Mouse (Mus musculus) C2C12 (cell line): ENCODE measurements around the gene Dcakd. TPM values are rescaled to one million over a fixed set of nuclear protein-coding genes. Genes with fewer than 3 reads are reported as not detected.

ENCODE experiments used
- H3K27me3 ChIP-seq: one replicate; pipeline ENCODE4 v1.6.1; 2011; ENCODE audit not compliant: control insufficient read depth, insufficient read depth, insufficient read length
- H3K36me3 ChIP-seq: one replicate; pipeline ENCODE4 v1.6.1; 2011; ENCODE audit not compliant: control insufficient read depth, insufficient read depth
- H3K4me3 ChIP-seq: one replicate; pipeline ENCODE4 v1.5.1; 2011; ENCODE audit warnings: mild to moderate bottlenecking, control low read depth; ENCODE audit not compliant: poor library complexity, insufficient read depth, severe bottlenecking
- H3K79me2 ChIP-seq: one replicate; pipeline ENCODE4 v1.6.1; 2011; ENCODE audit not compliant: control insufficient read depth, insufficient read depth
- H3K79me3 ChIP-seq: one replicate; pipeline ENCODE4 v1.6.1; 2011; ENCODE audit warnings: low read depth, control low read depth
- H3ac ChIP-seq: one replicate; pipeline ENCODE3; 2011; ENCODE audit warnings: low read depth; ENCODE audit not compliant: control insufficient read depth, insufficient read length
- CEBPB ChIP-seq: IDR thresholded peaks from one replicate; pipeline ENCODE4 v1.6.1; 2011; ENCODE audit warnings: low read depth, mild to moderate bottlenecking, control low read depth, moderate library complexity
- CTCF ChIP-seq: IDR thresholded peaks from one replicate; pipeline ENCODE4 v1.5.1; 2011; ENCODE audit not compliant: control insufficient read depth, insufficient read depth, insufficient read length
- FOSL1 ChIP-seq: IDR thresholded peaks from one replicate; pipeline ENCODE4 v1.8.0; 2011; ENCODE audit warnings: mild to moderate bottlenecking, low read length; ENCODE audit not compliant: poor library complexity, insufficient read depth, severe bottlenecking
- MAX ChIP-seq: IDR thresholded peaks from one replicate; pipeline ENCODE4 v1.6.1; 2011; ENCODE audit warnings: mild to moderate bottlenecking, control low read depth
- MYOD1 ChIP-seq: IDR thresholded peaks from one replicate; pipeline ENCODE4 v1.6.1; 2011; ENCODE audit warnings: low read depth; ENCODE audit not compliant: control insufficient read depth, insufficient read length
- MYOG ChIP-seq: IDR thresholded peaks from one replicate; pipeline ENCODE4 v1.6.1; 2011; ENCODE audit not compliant: control insufficient read depth, insufficient read length; ENCODE audit errors: extremely low read depth
- USF1 ChIP-seq: IDR thresholded peaks from one replicate; pipeline ENCODE4 v1.6.1; 2011; ENCODE audit warnings: low read depth, mild to moderate bottlenecking, control low read depth, moderate library complexity
- polyA plus RNA-seq: library from polyadenylated mRNA; unstranded; fragments of >200 nt; fragmentation: generic; extraction: Trizol; gene quantifications from one replicate; pipeline ENCODE4 v1.2.1, GENCODE M21; 2012; ENCODE audit warnings: missing spikeins

Dcakd gene
- polyA plus RNA-seq, 1 experiment, result 185 TPM

- H3K36me3 ChIP-seq, result peaks cover 25% of the 10 kb centered on the region
- H3K79me2 ChIP-seq, result peaks cover 92% of the 10 kb centered on the region
- H3ac ChIP-seq, result no peak overlapping the region
- no peaks in the 10 kb centered on the region for H3K27me3 ChIP-seq
- no peak overlapping the region for H3K4me3 ChIP-seq
- peaks cover 58% of the 10 kb centered on the region for H3K79me3 ChIP-seq
- TF ChIP-seq CEBPB (no peak), MYOD1 (no peak), CTCF (no peak), MAX (no peak), MYOG (no peak), USF1 (no peak), FOSL1 (no peak)
Observed at GRCm38 (mm10) chr11:103007001-103007340, 21.2 kb downstream of the Dcakd start.

- no peaks in the 10 kb centered on the region for H3K27me3 ChIP-seq
- TF ChIP-seq MYOG (no peak), MAX (no peak), USF1 (no peak), FOSL1 (no peak), MYOD1 (no peak), CTCF (no peak), CEBPB (no peak)
- H3K36me3 ChIP-seq, result peaks cover 28% of the 10 kb centered on the region
- H3ac ChIP-seq, result no peak overlapping the region
- H3K4me3 ChIP-seq, result no peak overlapping the region
- H3K79me3 ChIP-seq, result peaks cover 56% of the 10 kb centered on the region
- peaks cover 92% of the 10 kb centered on the region for H3K79me2 ChIP-seq
Observed at GRCm38 (mm10) chr11:103006286-103007000, 21.7 kb downstream of the Dcakd start.

GRCm38 (mm10) chr11:103005254-103005981 lies 22.7 kb downstream of the Dcakd start:
- Histone ChIP-seq H3K79me2 (peaks cover 92% of the 10 kb centered on the region), H3K4me3 (no peak overlapping the region), H3K79me3 (peaks cover 57% of the 10 kb centered on the region), H3ac (no peak overlapping the region), H3K36me3 (peaks cover 28% of the 10 kb centered on the region), H3K27me3 (no peaks in the 10 kb centered on the region)
- no peak for TF ChIP-seq MAX

- Histone ChIP-seq H3K36me3 (peaks cover 29% of the 10 kb centered on the region), H3K4me3 (no peak overlapping the region), H3K27me3 (no peaks in the 10 kb centered on the region), H3K79me3 (peaks cover 53% of the 10 kb centered on the region), H3ac (no peak overlapping the region), H3K79me2 (peaks cover 91% of the 10 kb centered on the region)
- TF ChIP-seq CEBPB (no peak), MYOD1 (no peak), FOSL1 (no peak)
Observed at GRCm38 (mm10) chr11:103004852-103005251, 23.3 kb downstream of the Dcakd start.

- Histone ChIP-seq H3K27me3 (no peaks in the 10 kb centered on the region), H3K36me3 (peaks cover 24% of the 10 kb centered on the region)
Observed at GRCm38 (mm10) chr11:103003210-103003609, 24.9 kb downstream of the Dcakd start.

GRCm38 (mm10) chr11:103001063-103001462 lies 27.1 kb downstream of the Dcakd start:
- TF ChIP-seq CTCF, result no peak
- no peak for TF ChIP-seq MAX
- TF ChIP-seq USF1, result no peak
- no peak for TF ChIP-seq FOSL1
- no peak for TF ChIP-seq MYOG
- no peak for TF ChIP-seq CEBPB
- TF ChIP-seq MYOD1, result no peak
- Histone ChIP-seq H3K79me2 (peaks cover 60% of the 10 kb centered on the region), H3ac (no peak overlapping the region), H3K36me3 (peaks cover 21% of the 10 kb centered on the region), H3K27me3 (no peaks in the 10 kb centered on the region), H3K79me3 (peaks cover 38% of the 10 kb centered on the region), H3K4me3 (no peak overlapping the region)

More at GRCm38 (mm10) chr11:103003210-103003609, 24.9 kb downstream of the Dcakd start:
- Histone ChIP-seq H3K4me3 (no peak overlapping the region), H3K79me2 (peaks cover 81% of the 10 kb centered on the region), H3ac (no peak overlapping the region), H3K79me3 (peaks cover 41% of the 10 kb centered on the region)
- TF ChIP-seq FOSL1, result peak; percentile 96
- peak; percentile 98 for TF ChIP-seq MAX
- no peak for TF ChIP-seq CTCF
- no peak for TF ChIP-seq USF1
- no peak for TF ChIP-seq MYOG
- TF ChIP-seq CEBPB, result peak; percentile 2
- peak; percentile 100 for TF ChIP-seq MYOD1
